Mouse (Mus musculus) cerebellum, adult 11 months (tissue): Measurements from ENCODE around the gene Adamts6.

Experiments used
- DNase-seq: peaks from one replicate; pipeline ENCODE4 v3.0.0; 2022

Gene Adamts6

DNA sequence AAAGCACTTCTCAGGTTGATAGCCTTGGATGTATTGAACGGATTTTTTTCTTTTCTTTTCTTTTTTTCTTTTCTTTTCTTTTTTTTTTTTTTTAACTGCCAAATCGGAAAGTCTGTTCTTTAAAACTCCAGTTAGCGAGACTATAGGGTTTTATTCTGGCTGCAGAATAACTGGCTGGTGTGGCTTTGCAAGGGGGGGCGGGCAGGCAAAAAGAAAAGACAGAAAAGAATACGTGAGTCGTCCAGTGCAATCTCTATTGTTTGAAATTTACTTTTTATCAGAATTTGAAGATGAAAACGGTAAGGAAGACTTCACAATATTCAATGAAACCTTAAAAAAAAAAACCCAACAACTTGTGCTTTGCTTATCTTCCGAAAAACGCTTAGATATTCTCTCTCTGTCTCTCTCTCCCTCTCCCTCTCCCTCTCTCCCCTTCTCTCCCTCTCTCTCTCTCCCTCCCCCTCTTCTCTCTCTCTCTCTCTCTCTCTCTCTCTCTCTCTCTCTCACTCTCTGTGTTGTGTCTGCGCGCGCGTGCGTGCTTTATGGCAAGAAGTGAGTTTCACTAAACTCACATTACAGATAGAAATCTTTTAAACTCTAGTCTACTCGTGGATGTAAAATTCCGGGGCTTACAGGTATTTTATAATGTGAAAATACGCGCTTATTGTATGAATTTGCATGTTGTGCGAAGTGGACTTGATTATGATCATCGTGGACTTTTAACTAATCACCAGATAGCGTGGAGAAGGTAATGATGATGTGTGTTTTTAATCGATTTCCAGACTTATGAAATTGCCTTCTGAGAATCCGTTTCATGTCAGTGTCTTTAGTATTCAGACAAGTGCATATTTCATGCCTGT lies at the start of gene Adamts6:
Gene Adamts6 (plus strand): TSS at position 470 of the 860 bp plus-strand sequence.
- DNase-seq, result peak; percentile 9

DNA sequence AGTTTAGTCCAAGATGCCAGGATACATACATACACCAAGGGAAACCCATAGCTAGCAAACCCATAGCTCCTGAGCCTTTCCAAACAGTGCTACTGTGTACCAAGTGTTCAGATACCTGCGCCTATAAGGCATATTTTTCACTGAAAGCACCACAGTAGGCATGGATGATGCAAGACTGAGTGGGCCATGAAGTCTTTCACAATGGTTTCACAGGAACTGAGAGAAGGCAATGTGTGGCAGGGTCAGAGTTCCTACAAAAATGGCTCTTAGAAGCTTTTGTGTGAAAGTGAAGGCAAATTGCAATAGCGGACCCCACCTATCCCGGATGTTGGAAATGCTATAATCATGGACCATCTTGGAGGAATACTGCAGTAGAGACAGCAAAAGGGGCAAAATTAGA lies 28.6 kb upstream of the Adamts6 start:
- no peak for DNase-seq

DNA sequence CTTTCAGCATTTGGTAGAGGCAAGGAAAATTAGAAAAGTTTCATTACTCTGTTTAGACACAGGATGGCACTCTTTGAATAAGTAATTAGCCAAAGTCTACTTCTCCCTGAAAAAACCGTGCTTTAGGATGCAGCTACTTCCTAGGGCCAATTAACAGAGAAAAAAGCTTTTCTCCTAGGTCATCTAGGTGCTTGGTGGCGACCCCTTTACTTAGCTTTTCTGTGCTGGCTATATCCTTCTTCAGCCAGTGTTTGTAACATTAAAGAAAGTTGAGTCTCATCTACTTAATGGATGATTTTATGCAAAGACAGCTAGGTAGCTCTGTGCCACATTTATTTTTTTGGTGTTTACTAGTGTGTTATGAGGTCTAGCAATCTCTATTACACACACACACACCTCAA lies 2.6 kb upstream of the Adamts6 start:
- DNase-seq, result peak; percentile 13

DNA sequence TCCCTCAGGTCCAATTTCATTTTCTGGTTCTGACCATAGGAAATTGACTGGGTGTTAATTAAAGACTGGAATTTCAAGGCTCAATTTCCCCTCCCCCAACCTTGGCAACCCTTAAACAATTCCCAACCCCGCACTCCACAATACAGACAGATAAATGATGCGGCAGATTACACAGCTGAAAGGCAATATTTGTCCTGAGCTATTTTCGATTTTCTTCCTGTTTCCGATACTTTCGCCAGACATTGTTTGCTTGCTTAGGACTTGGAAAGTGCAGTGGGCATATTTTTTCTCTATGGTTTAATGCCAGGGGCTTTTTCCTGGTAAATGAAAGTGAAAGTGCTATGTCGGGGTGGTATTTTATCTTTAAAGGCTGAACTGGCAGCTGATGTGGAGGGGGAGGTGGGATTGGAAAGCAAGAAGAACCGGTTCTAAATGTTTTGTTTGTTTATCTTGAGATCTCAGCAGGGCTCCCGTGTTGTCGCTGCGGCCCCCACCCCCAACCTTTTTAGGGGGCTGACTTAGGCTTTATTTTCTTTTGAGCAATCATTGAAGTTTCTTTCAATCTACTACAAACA lies 1.8 kb upstream of the Adamts6 start:
- peak; percentile 16 for DNase-seq

DNA sequence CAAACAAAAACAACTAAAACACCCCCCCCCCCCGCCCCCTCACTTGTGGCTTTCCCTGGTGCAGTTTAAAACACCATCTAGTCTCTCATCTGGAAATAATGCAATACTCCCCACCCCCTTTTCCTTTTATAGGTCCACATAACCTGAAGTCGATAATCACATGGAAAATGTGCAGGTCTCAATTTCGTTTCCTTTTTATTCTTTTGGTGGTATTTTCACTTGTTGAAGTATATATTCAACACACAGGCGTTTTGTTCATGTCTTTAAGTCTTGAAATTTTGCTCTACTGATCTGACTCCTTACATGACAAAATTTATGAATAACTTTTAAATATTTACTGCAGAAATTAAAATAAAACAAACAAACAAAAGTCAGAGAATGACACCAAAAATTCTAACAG lies 1.3 kb upstream of the Adamts6 start:
- no peak for DNase-seq

DNA sequence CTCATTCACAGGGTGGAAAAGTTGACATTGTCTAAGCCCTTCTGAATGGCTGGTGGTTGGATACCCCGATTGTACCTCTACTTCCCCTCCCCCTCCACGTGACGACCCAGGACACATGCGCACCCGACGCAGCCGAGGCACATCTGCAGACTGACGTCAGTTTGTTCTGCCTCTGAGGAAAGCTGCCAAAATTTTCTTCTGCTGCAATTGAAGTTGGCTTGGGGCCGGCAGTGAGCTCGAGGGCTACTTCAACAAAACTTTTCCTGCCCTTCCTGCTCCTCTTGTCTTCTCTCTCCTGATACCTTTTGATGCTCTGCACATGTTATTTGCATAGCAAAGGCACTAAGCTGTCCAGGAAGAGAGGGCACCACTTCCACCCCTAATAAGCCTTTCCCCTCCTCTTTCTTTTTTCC lies 732 bp upstream of the Adamts6 start:
- DNase-seq, result peak; percentile 53

DNA sequence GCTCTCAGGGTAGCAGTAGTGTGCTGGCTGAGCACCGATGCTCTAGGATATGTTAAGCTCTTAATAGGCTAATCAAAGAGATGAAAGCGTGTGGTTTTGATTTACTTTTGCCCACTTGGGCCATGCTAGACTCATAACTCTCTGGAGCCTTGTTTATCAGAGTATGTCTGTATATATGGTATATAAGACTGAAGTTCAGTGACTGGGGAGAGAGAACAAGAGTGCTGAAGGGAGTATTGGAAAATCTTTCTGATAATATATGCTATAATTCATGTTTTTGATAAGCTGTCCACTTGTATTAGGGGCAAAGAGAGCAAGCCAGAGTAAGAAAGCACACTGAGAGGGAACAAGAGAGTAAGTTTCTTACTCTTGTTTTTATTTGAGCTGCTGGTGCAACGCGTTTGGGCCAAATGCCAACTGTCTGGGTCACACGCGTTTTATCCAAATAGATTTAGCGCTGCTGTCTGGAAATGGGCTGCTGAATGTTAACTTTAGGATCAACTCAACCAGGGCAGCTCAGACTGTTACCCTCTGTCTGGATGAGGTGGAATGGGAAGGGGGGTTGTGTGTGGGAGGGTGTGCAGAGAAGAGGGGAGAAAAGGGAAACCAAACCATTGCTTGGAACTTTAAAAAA lies 708 bp downstream of the Adamts6 start:
- DNase-seq, result peak; percentile 20

DNA sequence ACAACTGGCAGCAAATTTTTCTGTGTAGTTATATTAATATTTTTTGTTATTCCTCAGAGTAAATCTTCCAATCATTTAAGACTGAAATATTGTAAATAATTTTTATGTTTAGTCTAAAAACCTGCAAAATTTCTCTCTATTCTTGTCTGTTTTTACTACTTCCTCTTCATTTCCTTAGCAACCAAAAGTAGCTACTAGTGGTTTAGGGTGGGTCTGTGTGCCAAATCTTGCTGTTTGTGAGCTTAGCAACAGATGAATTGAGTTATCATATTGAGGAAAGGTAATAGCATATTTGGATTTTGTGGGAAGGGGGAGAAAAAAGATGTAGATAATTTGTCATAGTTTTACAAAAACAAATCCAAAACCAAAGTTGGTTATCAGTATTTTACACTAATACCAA lies 1.5 kb downstream of the Adamts6 start:
- DNase-seq, result no peak

DNA sequence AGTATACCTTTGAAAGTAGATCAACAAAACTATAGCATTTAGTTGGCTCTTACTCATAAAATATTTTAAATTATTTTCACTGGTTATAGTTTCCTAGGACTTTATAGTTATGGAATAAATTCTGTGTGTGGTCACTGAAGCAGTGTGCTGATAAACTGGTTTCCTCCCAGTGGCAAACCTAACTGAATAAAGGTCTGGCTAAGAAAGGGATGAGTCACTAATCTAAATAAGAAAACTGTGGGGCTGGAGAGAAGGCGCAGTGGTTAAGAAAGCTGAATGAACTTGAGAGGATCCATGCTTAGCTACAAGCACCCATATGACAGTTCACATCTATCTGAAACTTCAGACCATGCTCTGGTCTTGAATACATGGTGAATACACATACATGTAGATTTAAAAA lies 7.8 kb downstream of the Adamts6 start:
- DNase-seq, result no peak

DNA sequence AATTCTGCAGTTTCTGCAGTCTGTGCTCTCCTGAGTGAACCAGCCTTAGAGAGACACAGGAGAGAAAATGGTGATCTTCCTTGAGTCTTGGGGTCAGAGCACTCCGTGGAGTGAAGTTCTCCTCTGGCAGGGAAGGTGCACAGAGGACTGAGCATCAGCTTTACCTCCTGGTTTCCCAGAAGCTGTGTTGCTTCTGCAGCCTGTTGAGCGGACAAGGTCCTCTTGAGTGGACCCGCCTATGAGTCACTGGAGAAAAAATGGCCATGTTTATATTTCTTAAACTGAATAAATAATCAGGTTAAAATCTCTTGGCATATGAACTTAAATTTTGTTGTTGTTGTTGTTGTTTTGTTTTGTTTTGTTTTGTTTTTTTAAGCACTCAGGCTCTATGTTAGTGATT lies 41.7 kb downstream of the Adamts6 start:
- no peak for DNase-seq

DNA sequence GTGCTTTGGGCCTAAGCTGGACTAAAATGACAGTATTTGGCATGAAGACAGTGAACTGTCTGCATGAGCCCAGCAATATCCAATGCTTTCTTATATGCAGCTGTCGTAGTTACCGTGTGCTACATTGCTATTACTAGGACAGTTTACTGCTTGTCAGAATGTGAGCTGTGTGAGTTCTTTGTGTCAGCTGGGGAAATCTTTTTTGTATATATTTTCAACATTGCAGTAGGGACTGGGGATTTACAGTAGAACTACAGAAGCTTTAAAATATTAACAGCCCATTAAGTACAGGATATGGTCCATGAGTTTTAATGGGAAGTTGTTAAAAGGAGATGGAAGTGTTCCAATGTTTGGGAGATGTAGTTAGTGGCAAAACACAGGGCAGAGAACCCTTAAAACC lies 42.1 kb downstream of the Adamts6 start:
- DNase-seq, result no peak

DNA sequence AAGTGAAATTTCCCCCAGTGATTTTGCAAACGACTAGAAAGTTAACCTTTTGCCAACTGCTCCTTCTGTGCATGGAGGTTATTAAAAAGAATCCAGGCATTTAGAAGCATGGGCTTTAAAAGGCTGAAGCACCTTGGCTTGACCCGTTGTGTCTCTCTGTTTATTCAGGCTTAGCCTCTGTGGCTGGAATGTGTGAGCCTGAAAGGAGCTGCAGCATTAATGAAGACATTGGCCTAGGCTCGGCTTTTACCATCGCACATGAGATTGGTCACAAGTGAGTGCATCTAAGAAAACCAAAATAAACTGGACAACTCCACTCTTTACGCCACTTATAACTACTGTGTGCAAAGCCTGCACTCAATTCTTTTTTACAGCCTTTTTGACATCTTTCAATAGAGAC lies 65.0 kb downstream of the Adamts6 start:
- no peak for DNase-seq

DNA sequence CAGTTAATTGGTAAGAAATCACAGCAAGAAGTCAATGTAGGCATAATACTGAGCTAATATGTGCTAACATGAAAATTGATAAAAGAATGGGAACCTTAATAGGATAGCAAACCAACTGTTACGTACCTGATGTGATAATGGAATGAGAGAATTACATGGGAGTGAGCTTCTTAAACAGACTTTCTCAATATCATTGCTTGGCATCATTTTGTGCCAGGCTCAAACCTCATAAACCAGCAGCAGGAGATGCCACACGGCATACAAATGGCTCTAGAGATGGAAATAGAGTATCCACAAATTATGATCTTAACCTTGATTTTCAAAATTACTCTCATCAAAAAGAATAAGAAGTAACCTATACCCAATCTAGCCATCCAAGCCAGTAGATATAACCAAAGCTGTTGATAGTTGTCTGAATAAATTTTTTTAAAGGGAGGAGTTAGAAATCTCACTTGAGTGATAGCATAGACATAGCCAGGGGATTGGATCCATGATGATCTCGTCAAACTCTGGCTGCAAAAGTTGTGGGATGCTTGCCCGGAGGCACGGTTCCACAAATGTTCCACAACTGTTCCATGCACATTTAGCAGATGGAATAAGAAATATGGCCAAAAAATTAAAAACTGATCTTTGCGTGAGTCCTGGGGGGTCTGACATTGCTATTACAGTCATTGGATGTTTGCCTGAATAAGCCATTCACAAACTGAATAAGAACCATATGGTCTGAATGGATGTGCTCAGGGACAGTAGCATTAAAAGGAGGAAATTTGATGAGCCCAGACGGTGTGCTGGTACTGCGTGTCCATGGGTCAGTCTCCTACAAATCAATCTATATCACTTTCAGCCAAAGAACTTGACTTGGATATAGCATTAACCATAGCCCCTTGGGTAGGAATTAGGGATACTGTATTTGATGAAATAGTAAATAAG lies 106.1 kb downstream of the Adamts6 start:
- peak; percentile 21 for DNase-seq

DNA sequence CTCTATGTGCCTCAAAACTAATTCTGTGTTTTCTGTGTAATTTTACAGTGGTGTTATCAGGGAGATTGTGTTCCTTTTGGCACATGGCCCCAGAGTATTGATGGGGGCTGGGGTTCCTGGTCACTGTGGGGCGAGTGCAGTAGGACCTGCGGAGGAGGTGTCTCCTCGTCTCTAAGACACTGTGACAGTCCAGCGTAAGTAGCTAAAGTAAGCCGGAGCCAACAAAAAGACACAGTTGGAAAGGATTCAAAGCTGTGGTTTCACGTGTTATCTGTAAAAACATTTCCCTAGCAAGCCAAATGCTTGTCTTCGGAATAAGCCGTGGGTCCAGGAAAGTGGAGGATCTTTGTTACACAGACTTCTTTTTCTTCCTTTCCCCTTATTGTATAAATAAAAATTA lies 110.2 kb downstream of the Adamts6 start:
- no peak for DNase-seq

DNA sequence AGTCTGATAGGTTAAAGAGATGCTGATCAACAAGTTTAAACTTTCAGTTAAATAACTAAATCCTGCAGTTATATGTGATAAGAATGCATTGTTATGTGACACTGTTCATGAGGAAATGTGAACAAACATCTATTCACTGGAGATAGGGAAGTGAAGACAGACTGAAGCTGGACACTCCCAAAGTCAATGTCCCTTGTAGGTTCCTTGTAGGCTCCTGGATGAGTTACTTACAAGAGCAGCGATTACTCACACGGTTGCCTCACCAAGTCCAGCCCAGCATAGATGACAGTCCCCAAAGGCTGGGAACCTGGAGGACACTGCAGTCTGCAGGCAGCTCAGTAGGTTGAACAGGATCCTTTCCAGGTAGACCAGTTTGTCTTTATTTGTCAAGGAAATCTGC lies 145.1 kb downstream of the Adamts6 start:
- DNase-seq, result no peak

DNA sequence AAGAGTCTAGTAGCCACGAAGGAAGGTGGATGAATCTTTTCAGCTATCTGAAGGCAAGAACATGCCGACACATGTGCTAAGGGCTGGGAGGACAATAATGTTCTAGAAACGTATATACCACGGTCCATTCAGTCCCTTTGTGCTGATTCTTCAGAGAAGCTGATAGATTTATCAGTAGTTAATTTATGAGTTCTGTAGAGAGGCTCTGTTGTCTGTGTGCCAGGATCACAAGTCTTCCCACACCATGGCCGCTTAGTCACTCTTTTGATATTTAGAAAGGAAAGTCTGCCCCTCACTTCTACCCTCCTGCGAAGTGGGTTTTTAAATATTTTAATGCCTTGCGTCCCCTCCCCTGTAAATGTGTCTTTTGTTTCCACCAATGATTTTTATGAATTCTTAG lies 154.9 kb downstream of the Adamts6 start:
- DNase-seq, result no peak

DNA sequence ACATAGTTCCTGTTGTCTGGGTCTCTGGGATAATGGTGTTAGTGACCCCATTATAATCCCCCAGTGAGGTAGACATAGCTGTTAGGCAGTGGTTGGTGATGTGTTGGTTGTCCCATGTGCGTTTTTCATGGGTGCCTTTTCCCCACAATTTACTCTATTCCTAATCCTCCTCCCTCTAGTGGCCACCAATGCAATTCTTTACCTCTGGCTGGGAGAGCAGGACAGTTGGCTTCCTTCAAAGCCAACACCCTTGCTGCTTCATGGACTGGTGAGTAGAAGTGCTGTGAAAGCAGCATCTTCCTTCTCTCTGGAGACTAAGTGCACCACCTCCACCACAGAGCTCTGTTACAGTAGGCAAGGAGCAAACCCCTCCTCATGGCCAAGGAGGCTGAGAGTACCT lies 157.8 kb downstream of the Adamts6 start:
- DNase-seq, result no peak

DNA sequence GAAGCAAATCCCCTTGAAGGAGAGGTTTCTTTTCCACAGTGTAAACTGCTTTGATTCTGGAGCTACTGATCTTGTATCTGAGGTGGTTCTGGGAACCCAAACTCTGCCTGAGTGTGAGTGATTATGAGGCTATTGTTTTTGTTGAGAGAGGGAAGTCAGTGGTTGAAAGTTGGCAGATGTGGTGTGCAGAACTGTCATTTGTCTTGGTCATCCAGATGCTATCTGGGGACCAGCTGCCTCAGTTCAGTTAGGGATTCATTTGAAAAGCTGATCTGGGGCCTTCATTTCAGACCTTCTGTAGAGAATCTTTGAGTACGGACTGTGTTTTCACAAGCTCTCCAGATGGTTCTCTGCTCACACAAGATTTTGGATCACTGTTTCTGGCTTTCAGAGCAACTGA lies 159.3 kb downstream of the Adamts6 start:
- no peak for DNase-seq

DNA sequence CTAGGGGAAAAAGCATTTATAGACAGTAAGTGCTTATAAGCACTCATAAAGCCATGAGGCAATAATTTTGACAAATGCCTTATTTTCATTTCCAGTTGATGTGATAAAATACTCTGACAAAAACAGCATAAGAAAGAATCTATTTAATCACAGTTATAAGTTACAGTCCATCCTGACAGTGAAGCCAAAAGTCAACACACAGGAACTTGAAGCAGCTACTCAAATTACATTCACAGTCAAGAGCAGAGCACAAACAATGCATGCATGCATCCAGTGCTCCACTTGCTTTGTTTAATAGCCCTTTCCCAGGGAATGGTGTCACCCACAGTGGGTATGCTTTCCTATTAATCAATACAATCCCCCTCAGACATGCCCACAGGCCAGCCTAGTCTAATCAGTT lies 159.8 kb downstream of the Adamts6 start:
- DNase-seq, result no peak

DNA sequence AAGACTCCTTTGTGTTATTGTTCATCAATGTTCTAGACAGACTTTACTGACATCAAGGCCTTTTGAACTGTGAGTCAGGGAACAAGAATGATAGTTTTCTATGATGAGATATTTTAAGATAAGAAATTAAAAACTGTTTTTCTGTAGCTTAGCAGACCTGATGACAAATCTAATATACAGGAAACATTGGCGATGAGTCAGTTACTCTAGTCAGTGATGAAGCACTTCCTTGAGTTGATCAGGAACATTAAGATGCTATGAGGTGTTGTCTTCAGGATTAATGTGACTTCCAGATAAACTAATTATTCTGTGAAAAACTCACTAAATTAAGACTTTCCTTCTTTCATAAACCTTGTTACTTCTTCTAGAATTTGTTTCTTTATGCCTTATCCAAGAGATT lies 160.7 kb downstream of the Adamts6 start:
- DNase-seq, result no peak

DNA sequence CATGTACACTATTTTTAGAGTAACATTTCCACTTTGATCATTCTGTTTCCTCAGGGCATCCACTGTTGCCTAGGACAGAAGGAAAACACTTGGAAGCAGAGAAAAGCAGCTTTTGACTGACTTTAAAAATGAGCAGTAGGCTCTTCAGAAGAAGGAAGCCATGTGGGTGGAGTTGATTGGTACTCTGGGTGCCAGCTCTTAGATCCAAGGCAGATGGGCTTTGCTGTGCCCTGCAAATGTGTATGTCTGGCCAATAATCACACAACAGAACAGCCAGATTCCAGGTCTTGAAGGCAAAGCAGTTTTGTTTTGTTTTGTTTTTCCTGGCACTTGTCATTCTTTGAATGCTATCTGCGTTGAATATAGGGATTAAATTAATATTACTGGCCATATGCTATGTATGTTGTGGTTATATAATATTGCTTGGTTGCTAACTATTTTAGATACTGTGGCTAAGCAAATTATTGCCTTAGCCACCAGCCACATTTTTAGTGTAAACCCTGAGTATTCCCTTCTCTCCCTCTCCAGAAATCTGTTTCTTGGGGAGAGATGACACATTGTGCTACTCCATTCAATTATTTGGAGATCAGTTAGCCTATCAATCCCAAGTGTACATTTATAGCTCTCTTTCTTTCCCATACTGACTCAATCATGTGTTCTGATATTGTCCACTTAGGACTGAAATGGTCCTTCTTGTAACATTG lies 165.8 kb downstream of the Adamts6 start:
- no peak for DNase-seq

DNA sequence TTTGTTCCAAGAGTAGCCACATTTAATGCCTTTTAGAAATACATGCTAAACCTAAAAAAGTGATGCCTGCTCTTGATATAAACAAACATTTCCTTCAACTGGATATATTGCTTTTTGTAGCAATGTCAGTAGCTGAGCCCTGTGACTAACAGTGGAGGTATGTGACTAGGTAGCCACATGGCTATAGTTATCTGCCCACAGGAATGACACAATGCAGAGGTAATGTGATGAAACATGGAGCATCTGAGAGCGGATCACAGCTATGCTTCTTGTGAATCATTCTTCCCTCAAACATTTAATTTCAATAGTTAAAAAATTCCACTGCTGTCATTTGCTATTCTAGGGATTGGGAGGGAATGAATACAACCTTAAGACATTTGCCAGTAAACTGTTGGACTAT lies 172.7 kb downstream of the Adamts6 start:
- DNase-seq, result no peak

DNA sequence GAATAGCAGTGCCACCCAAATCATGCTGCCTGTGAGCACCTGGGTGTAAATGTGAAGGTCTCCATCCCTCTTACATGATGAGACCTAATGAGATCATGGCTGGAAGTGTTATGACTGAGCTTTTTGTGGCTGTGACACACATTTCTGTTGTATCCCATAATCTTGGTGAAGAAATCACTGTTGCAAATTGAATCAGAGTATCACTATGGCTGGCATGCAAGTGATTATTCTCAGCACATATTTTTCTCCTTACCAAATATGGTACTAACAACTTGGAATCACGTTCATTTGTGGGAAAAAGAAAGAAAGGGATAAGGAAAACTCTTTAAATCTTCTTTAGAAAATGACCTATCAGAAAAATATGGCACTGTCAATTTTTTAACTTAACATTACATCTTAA lies 180.4 kb downstream of the Adamts6 start:
- DNase-seq, result no peak
